Mouse (Mus musculus) megakaryocyte-erythroid progenitor cell, adult 5-6 weeks (primary cell): Measurements from ENCODE around the gene Tnnt2. TPM values are rescaled to one million over a fixed set of nuclear protein-coding genes. Genes with fewer than 3 reads are reported as not detected.

Source experiments
- ATAC-seq: replicated peaks from 2 replicates; pipeline ENCODE4 v1.8.0; 2016; ENCODE audit warnings: mild to moderate bottlenecking, inconsistent platforms; ENCODE audit not compliant: severe bottlenecking, poor library complexity, low FRiP score, low TSS enrichment
- total RNA-seq, 2 experiments: library from RNA; stranded (forward) in 1 of 2; stranded (reverse) in 1 of 2; fragments of 200-1000, 215-1000 nt in 1 of 2; fragments of >200 nt in 1 of 2; fragmentation: Nextera tagmentation in 1 of 2; gene quantifications; 2 replicates each; pipeline ENCODE4 v1.2.3; 2014 to 2017

The Tnnt2 gene
- total RNA-seq, 2 experiments from 2014 or later = not detected

GRCm38 (mm10) chr1:135891424-135892216 is 55.5 kb downstream of the Tnnt2 start:
- no peak for ATAC-seq

GRCm38 (mm10) chr1:135892233-135892632 is 56.1 kb downstream of the Tnnt2 start:
- ATAC-seq = no peak

DNA sequence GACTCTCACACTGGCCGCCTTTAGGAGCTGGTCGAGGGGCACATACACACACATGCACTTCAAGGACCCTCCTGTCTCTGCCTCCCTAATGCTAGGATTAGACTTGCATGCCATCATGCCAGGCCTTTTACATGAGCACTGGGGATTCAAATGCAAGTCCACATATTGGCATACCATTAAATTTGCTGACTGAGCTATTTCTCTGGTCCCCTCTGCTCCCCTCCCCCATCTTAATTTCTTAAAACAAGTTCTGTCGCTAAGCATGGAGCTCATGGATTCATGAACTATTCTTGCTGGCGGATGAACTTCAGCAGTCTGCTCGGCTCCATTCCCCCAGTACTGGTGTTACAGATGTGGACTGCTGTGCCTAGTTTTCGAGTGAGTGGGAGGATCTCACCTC is 56.6 kb downstream of the Tnnt2 start:
- no peak for ATAC-seq

GRCm38 (mm10) chr1:135893377-135893776 is 57.2 kb downstream of the Tnnt2 start:
- ATAC-seq = no peak

- 0 out of 2 replicates have a peak, but pooled peaks have one; percentile 38 for ATAC-seq
Observed at GRCm38 (mm10) chr1:135895367-135895766, 59.2 kb downstream of the Tnnt2 start.

GRCm38 (mm10) chr1:135899295-135899694 is 63.1 kb downstream of the Tnnt2 start:
- ATAC-seq = no peak

DNA sequence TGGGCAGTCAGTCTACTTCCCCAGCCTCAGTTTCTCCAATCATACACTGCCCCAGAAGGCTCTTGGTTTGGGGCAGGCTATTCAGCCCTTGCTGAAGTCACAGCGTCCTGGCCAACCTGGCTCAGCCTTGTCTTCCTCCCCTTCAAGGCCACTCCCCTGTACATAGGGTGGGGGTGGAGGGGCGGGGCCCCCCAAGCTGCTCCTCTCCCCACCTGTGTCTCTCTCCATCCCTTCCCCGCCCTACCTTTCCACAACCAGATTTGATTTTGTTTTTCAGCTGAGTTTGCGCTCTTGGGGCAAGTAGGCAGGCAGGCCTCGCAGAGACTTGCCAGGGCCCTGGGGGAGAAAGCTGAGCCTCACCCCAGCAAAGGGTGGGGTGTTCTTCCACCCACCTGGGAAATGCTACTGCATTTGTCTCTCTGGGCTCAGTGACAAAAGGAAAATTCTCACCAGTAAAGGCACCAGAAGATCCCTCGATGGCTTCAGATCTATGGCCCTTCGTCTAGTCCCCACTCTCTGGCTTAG is 63.9 kb downstream of the Tnnt2 start:
- ATAC-seq = no peak

Other genes with a start within 250 kb of the Tnnt2 start
- 0.79 and 3.6 TPM in 2 replicates for gene Nav1, start 229.1 kb upstream of the Tnnt2 start, total RNA-seq (2014; fragmentation: Nextera tagmentation)
- gene Nav1, start 229.1 kb upstream of the Tnnt2 start, total RNA-seq (2017) = 0.30 and 0.47 TPM in 2 replicates
- gene Csrp1, start 116.3 kb upstream of the Tnnt2 start, total RNA-seq (2014; fragmentation: Nextera tagmentation) = 77.6 and 100 TPM in 2 replicates
- gene Csrp1, start 116.3 kb upstream of the Tnnt2 start, total RNA-seq (2017) = 91.4 and 112 TPM in 2 replicates
- gene Phlda3, start 70.2 kb upstream of the Tnnt2 start, total RNA-seq (2014; fragmentation: Nextera tagmentation) = 1.8 and 7.6 TPM in 2 replicates
- 0.94 and 2.1 TPM in 2 replicates for gene Phlda3, start 70.2 kb upstream of the Tnnt2 start, total RNA-seq (2017)
- gene Tnni1, start 56.9 kb upstream of the Tnnt2 start, total RNA-seq (2014; fragmentation: Nextera tagmentation) = 5.4 TPM in 1 of 2 replicates, not detected in the other
- gene Tnni1, start 56.9 kb upstream of the Tnnt2 start, total RNA-seq (2017) = 0.46 TPM in 1 of 2 replicates, not detected in the other
- not detected in 2 replicates for gene Lad1, start 17.8 kb upstream of the Tnnt2 start, total RNA-seq (2014; fragmentation: Nextera tagmentation)
- not detected in 2 replicates for gene Lad1, start 17.8 kb upstream of the Tnnt2 start, total RNA-seq (2017)
- gene Pkp1, start 82.9 kb downstream of the Tnnt2 start, total RNA-seq (2014; fragmentation: Nextera tagmentation) = not detected in 2 replicates
- gene Pkp1, start 82.9 kb downstream of the Tnnt2 start, total RNA-seq (2017) = not detected in 2 replicates
- not detected in 2 replicates for gene Igfn1, start 170.0 kb downstream of the Tnnt2 start, total RNA-seq (2014; fragmentation: Nextera tagmentation)
- not detected in 2 replicates for gene Igfn1, start 170.0 kb downstream of the Tnnt2 start, total RNA-seq (2017)
- 36.5 and 39.9 TPM in 2 replicates for gene Tmem9, start 171.8 kb downstream of the Tnnt2 start, total RNA-seq (2014; fragmentation: Nextera tagmentation)
- gene Tmem9, start 171.8 kb downstream of the Tnnt2 start, total RNA-seq (2017) = 22.8 and 48.0 TPM in 2 replicates
- not detected in 2 replicates for gene Ascl5, start 214.4 kb downstream of the Tnnt2 start, total RNA-seq (2014; fragmentation: Nextera tagmentation)
- gene Ascl5, start 214.4 kb downstream of the Tnnt2 start, total RNA-seq (2017) = not detected in 2 replicates
- gene Cacna1s, start 216.4 kb downstream of the Tnnt2 start, total RNA-seq (2014; fragmentation: Nextera tagmentation) = not detected in 2 replicates
- gene Cacna1s, start 216.4 kb downstream of the Tnnt2 start, total RNA-seq (2017) = not detected in 2 replicates